Mouse (Mus musculus) heart, postnatal 4 days (tissue): ENCODE results near the gene Phlpp1. TPM values are rescaled to one million over a fixed set of nuclear protein-coding genes. Genes with fewer than 3 reads are reported as not detected.

Experiments
- DNase-seq: peaks from one replicate; pipeline ENCODE4 v3.0.0; 2021
- total RNA-seq, 2 experiments: library from RNA; stranded (reverse); gene quantifications; 2 replicates each; pipeline ENCODE4 v1.2.3; 2021

Gene Phlpp1
- total RNA-seq, 2 experiments from 2014 or later, result 21.7 to 21.9 TPM

GRCm38 (mm10) chr1:106318341-106318740 is 146.8 kb downstream of the Phlpp1 start:
- no peak for DNase-seq

- DNase-seq, result no peak
These were observed 149.0 kb downstream of the Phlpp1 start for GRCm38 (mm10) chr1:106320583-106320982.

GRCm38 (mm10) chr1:106321432-106322126 is 150.0 kb downstream of the Phlpp1 start:
- DNase-seq, result no peak

- no peak for DNase-seq
These were observed 155.1 kb downstream of the Phlpp1 start for GRCm38 (mm10) chr1:106326691-106327090.

- DNase-seq, result no peak
These were observed 170.5 kb downstream of the Phlpp1 start for GRCm38 (mm10) chr1:106342100-106342499.

- no peak for DNase-seq
These were observed 173.7 kb downstream of the Phlpp1 start for GRCm38 (mm10) chr1:106345265-106345664.

GRCm38 (mm10) chr1:106346776-106347175 is 175.2 kb downstream of the Phlpp1 start:
- DNase-seq, result no peak

- DNase-seq, result no peak
These were observed 177.6 kb downstream of the Phlpp1 start for GRCm38 (mm10) chr1:106349116-106349515.

- no peak for DNase-seq
These were observed 180.0 kb downstream of the Phlpp1 start for GRCm38 (mm10) chr1:106351512-106351911.

- no peak for DNase-seq
These were observed 181.4 kb downstream of the Phlpp1 start for GRCm38 (mm10) chr1:106352801-106353511.

GRCm38 (mm10) chr1:106353993-106354392 is 182.4 kb downstream of the Phlpp1 start:
- DNase-seq, result no peak

- no peak for DNase-seq
These were observed 187.9 kb downstream of the Phlpp1 start for GRCm38 (mm10) chr1:106359474-106359873.

GRCm38 (mm10) chr1:106362841-106363604 is 191.5 kb downstream of the Phlpp1 start:
- no peak for DNase-seq

GRCm38 (mm10) chr1:106369330-106369729 is 197.8 kb downstream of the Phlpp1 start:
- DNase-seq, result no peak

- DNase-seq, result no peak
These were observed 200.9 kb downstream of the Phlpp1 start for GRCm38 (mm10) chr1:106372446-106372845.

GRCm38 (mm10) chr1:106373656-106374055 is 202.1 kb downstream of the Phlpp1 start:
- DNase-seq, result no peak

- peak; percentile 30 for DNase-seq
These were observed 202.7 kb downstream of the Phlpp1 start for GRCm38 (mm10) chr1:106374274-106374673.

GRCm38 (mm10) chr1:106374971-106375370 is 203.4 kb downstream of the Phlpp1 start:
- no peak for DNase-seq

GRCm38 (mm10) chr1:106376003-106376402 is 204.5 kb downstream of the Phlpp1 start:
- no peak for DNase-seq

- DNase-seq, result no peak
These were observed 208.9 kb downstream of the Phlpp1 start for GRCm38 (mm10) chr1:106380465-106380864.

- no peak for DNase-seq
These were observed 215.0 kb downstream of the Phlpp1 start for GRCm38 (mm10) chr1:106386542-106386941.

- no peak for DNase-seq
These were observed 215.7 kb downstream of the Phlpp1 start for GRCm38 (mm10) chr1:106387264-106387663.

GRCm38 (mm10) chr1:106389673-106390072 is 218.1 kb downstream of the Phlpp1 start:
- peak; percentile 72 for DNase-seq
